Mouse (Mus musculus) lung, postnatal 0 days (tissue): ENCODE data around the gene Cib4.

Experiments
- CTCF ChIP-seq: IDR thresholded peaks from 2 replicates; pipeline ENCODE4 v1.5.1; 2016; ENCODE audit warnings: antibody characterized with exemption, mild to moderate bottlenecking
- EP300 ChIP-seq: IDR thresholded peaks from 2 replicates; pipeline ENCODE4 v1.6.1; 2016; ENCODE audit warnings: antibody characterized with exemption, mild to moderate bottlenecking, control low read depth

GRCm38 (mm10) chr5:30485136-30485535, 60.5 kb downstream of the Cib4 start:
- no peak for TF ChIP-seq EP300
- no peak for TF ChIP-seq CTCF
